Mouse (Mus musculus) heart, adult 2 months (tissue): ENCODE results near the gene Zfr2.

ENCODE experiments used
- CTCF ChIP-seq: fragments of 200-600 bp; IDR thresholded peaks from 2 replicates; pipeline ENCODE4 v1.8.1; 2022; ENCODE audit warnings: antibody characterized with exemption, mild to moderate bottlenecking, moderate library complexity
- EP300 ChIP-seq: fragments of 200-500 bp; IDR thresholded peaks from 2 replicates; pipeline ENCODE4 v1.6.1; 2011; ENCODE audit warnings: low read depth, low read length, control low read depth; ENCODE audit not compliant: insufficient read depth
- POLR2A ChIP-seq: fragments of 200-500 bp; IDR thresholded peaks from 2 replicates; pipeline ENCODE4 v1.6.1; 2011; ENCODE audit warnings: mild to moderate bottlenecking, low read depth, low read length, control low read depth; ENCODE audit not compliant: insufficient read depth

DNA sequence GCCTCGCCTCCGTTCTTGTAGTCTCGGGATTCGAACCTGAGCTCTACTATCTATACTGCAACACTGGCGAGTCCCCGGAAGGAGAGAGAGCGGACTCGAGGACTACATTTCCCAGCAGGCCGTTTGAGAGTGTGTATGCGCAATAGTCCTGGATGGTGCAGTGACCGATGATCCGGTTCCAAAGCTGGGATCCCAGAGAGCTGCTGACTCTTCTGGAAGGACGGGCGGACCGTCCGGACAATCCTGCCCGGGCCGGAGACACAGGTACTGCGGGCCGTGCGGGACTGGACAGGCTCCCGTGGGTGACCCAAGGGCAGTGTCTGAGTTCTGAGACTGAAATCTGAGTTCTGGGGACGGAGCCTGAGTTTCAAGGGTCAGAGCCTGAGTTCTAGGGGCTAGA, 35.1 kb downstream of the Zfr2 start:
- TF ChIP-seq CTCF (0 out of 2 replicates have a peak, but pooled peaks have one; percentile 4), POLR2A (peak; percentile 97), EP300 (0 out of 2 replicates have a peak, but pooled peaks have one; percentile 65)
